Mouse (Mus musculus) liver, embryonic 15.5 days (tissue): ENCODE results near the gene Perm1. TPM values are rescaled to one million over a fixed set of nuclear protein-coding genes. Genes with fewer than 3 reads are reported as not detected.

Experiments used
- ATAC-seq: fragments of 200-750 bp; cut with Nextera tagmentation; 2 replicates; pipeline ENCODE4 v1.8.0; 2017; ENCODE audit warnings: moderate number of reproducible peaks, mild to moderate bottlenecking, moderate library complexity; ENCODE audit not compliant: insufficient read depth
- H3K27ac ChIP-seq: fragments of 300-500 bp; sonication (generic); replicated peaks from 2 replicates; pipeline ENCODE4 v1.5.1; 2015; ENCODE audit warnings: mild to moderate bottlenecking, inconsistent platforms
- H3K27me3 ChIP-seq: fragments of 300-500 bp; sonication (generic); 2 replicates; pipeline ENCODE4 v1.6.1; 2015; ENCODE audit warnings: mild to moderate bottlenecking, inconsistent platforms
- H3K36me3 ChIP-seq: fragments of 300-500 bp; sonication (generic); replicated peaks from 2 replicates; pipeline ENCODE4 v1.6.1; 2015; ENCODE audit warnings: moderate library complexity, mild to moderate bottlenecking, inconsistent platforms
- H3K4me1 ChIP-seq: fragments of 300-500 bp; sonication (generic); replicated peaks from 2 replicates; pipeline ENCODE4 v1.6.1; 2015; ENCODE audit warnings: inconsistent platforms
- H3K4me2 ChIP-seq: fragments of 300-500 bp; sonication (generic); 2 replicates; pipeline ENCODE4 v1.6.1; 2015; ENCODE audit warnings: moderate library complexity, mild to moderate bottlenecking, inconsistent platforms
- H3K4me3 ChIP-seq: fragments of 300-500 bp; sonication (generic); replicated peaks from 2 replicates; pipeline ENCODE4 v1.5.1; 2015; ENCODE audit warnings: mild to moderate bottlenecking, inconsistent platforms
- H3K9ac ChIP-seq: fragments of 300-500 bp; sonication (generic); 2 replicates; pipeline ENCODE4 v1.6.1; 2015; ENCODE audit warnings: moderate library complexity, mild to moderate bottlenecking, inconsistent platforms
- H3K9me3 ChIP-seq: fragments of 300-500 bp; sonication (generic); replicated peaks from 2 replicates; pipeline ENCODE4 v1.6.1; 2016; ENCODE audit warnings: inconsistent platforms
- WGBS: fragments of 180-500 bp; shearing (Covaris S2); methylation state at CpG from one replicate; pipeline ENCODE4 v1.1.7; 2015; ENCODE audit warnings: mixed read lengths; ENCODE audit not compliant: insufficient replicate concordance; 5-methylcytosine and 5-hydroxymethylcytosine counted together
- polyA plus RNA-seq: library from polyadenylated mRNA; unstranded; fragments of >200 nt; fragmentation: Nextera tagmentation; extraction: Ambion mirVana; gene quantifications from 2 replicates; pipeline ENCODE4 v1.2.1, GENCODE M21; 2015

The Perm1 gene
- polyA plus RNA-seq, 1 experiment from 2014 or later = 0.32 TPM

DNA sequence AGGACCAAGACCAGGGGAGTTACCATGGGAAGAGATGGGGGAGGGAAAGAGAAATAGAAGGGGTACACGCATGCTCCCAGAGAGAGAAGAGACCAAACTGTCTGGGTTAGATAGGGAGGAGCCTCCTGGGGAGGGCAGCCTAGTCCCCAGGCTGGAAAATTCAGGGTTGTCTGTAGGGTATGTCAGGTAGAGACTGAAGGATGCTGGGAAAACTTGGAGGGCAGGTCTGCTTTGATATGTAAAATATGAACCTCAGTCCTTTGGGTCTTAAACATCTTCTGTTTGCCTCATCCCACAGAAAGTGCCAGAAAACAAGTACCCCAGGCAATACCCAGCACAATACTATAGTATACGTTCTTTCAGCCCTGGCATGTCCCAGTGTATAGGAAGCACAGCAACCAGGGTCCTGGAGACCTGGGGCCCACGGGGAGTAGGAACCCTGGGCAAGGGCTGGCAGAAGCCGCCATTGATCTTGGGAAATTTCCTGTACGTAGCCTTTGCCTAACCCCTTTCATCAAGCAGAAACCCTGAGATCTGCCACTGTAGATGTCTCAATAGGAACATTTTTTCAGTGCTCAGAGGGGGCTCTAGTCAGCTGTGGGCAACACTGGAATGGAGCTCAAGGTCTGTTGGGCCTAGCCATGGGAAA lies 27.4 kb upstream of the Perm1 start:
- WGBS = 58% methylated on average over 5 of the region's 5 CpGs
- H3K36me3 ChIP-seq = no peaks in the 10 kb centered on the region; the same call in 1 of the 2 replicates
- H3K4me2 ChIP-seq = no peak overlapping the region
- H3K4me3 ChIP-seq = no peak overlapping the region
- no peak overlapping the region for H3K9ac ChIP-seq
- H3K27me3 ChIP-seq = peaks cover 16% of the 10 kb centered on the region
- peaks cover 77% of the 10 kb centered on the region for H3K4me1 ChIP-seq
- no peaks in the 10 kb centered on the region for H3K9me3 ChIP-seq
- no peak overlapping the region; the same call in 1 of the 2 replicates for H3K27ac ChIP-seq
- no peak for ATAC-seq

DNA sequence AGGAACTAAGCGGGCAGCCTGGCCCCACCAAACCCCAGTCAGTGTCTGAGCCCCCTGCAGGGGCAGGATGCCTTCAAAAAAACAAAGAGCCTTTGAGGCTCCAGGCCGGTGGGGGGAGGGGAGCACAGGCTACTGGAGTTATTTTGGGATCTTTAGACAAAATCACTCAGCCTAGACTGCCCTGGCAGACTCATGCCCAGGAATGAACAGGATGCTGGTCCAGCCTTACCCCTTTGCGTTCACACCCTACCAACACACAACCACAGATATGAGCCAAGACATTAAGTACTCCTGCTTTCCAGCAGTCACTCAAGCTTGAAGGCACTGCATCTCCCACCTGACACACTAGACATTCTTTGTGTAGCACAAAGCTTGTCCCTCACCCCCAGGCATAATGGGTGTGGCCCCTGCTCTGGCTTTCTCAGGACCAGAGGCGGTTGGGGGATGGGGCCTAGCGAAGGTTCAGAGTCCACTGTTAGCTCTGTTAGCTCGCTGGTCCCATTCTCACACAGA lies 26.8 kb upstream of the Perm1 start:
- no peak for ATAC-seq
- no peak overlapping the region for H3K9ac ChIP-seq
- H3K4me1 ChIP-seq = peaks cover 77% of the 10 kb centered on the region
- WGBS = 43% methylated on average over 6 of the region's 6 CpGs
- H3K36me3 ChIP-seq = no peaks in the 10 kb centered on the region; the same call in 1 of the 2 replicates
- H3K4me2 ChIP-seq = no peak overlapping the region
- H3K27ac ChIP-seq = no peak overlapping the region; the same call in 1 of the 2 replicates
- no peaks in the 10 kb centered on the region for H3K9me3 ChIP-seq
- no peak overlapping the region for H3K4me3 ChIP-seq
- H3K27me3 ChIP-seq = peaks cover 21% of the 10 kb centered on the region

DNA sequence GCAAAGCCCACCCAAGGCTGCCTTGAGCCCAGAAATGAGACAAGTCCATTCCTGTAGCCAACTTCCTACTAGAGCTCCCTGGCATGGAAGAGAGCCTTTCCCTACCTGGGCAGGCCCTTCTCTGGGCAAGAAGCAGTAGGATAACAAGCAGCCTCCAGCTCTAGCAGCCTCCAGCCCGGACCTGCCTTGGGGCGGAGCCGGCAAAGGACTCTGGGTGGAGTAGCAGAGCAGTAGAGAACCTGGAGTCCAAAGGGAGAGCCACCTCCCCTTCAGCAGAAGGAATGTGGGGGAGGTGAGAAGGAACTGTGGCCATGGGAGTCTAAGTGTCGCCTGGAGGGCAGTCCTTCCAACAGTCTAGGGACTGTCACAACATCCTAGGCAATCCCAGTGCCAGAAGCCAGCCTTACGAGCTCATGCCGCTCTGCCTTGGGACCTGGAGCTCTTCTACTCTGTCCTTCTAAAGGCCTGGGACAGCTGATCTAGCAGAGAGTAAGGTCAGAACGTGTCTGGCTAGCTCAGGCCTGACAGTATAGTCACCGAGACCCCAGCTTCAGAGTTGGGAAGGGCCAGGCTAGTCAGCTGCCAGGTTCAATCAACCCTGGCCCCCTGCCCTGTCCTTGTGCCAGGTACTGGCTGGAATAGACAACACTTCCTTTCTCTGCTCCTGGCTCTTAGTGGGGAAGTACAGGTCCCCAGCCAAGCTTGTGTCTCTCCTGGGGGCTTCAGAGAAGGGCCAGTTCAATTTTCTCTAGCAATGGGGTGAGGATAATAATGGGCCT lies 23.1 kb upstream of the Perm1 start:
- WGBS = 48% methylated on average over 8 of the region's 8 CpGs
- no peak for ATAC-seq
- Histone ChIP-seq H3K4me2 (no peak overlapping the region), H3K4me1 (peaks cover 79% of the 10 kb centered on the region), H3K36me3 (no peaks in the 10 kb centered on the region; the same call in 1 of the 2 replicates), H3K27me3 (peaks cover 44% of the 10 kb centered on the region), H3K9ac (peak overlapping the region; percentile 15; the same call in 1 of the 2 replicates), H3K9me3 (no peaks in the 10 kb centered on the region), H3K4me3 (no peak overlapping the region), H3K27ac (no peak overlapping the region)

DNA sequence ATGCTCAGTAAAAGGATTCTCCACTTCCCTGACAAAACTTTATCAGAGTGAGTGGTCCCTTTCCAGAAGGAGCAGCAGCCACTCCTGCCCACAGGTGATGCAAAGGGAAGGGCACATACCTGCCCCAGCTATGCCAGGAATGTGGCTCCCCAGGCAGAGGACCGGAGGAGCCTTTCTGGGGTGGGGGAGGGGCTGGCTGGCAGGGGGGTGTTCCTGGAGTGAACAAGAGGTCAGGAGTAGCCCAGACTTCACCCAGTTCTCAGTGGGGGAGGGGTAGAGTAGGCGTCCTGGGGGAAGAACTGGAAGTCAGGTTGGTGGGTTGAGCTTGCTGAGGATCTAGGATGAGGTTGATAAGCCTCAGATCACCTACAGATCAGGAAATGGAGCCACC lies 22.5 kb upstream of the Perm1 start:
- Histone ChIP-seq H3K4me1 (peaks cover 80% of the 10 kb centered on the region), H3K27me3 (peaks cover 44% of the 10 kb centered on the region), H3K36me3 (no peaks in the 10 kb centered on the region; the same call in 1 of the 2 replicates), H3K4me3 (no peak overlapping the region), H3K9me3 (no peaks in the 10 kb centered on the region), H3K27ac (no peak overlapping the region), H3K9ac (no peak overlapping the region), H3K4me2 (no peak overlapping the region)
- WGBS = 56% methylated on average over 2 of the region's 2 CpGs
- ATAC-seq = no peak

DNA sequence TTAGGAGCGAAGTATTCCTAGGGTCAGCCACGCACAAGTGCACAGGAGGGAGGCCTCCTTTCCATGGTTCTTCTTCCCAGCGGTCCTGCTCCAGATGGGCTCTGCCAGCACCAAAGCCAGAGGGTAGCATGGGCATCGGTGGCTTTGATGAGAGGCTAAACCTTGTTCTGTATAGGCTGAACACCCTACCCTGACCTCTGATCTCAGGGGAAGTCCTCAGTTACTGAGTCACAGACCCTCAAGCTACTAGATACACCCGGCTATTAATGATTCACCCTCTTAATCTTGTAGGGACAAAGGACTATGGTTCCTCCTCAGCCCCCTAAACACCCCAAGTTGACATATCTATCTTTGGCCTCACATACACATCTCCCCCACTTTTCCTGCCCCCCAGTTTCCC lies 21.8 kb upstream of the Perm1 start:
- Histone ChIP-seq H3K27ac (no peak overlapping the region), H3K4me1 (peaks cover 79% of the 10 kb centered on the region)

DNA sequence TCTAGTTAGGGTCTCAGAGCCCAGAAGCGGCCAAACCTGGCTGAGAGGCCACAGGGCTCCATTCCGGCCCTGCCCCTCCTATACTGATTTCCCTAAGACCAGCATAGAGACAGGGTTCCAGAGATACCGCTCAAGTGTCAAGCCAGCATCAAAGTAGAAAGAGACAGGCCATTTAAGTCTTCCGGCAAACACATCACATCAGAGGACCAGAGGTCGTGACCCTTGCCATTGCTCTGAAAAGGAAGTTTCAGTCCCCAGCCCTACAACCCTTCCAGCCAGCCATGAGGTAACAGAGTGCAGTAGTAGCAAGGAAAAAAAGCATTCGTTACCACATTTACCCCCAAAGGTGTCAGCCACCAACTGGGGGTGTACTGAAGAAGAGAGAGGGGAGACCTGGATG lies 21.3 kb upstream of the Perm1 start:
- no peak overlapping the region for H3K9ac ChIP-seq
- H3K27me3 ChIP-seq = peaks cover 51% of the 10 kb centered on the region
- H3K4me1 ChIP-seq = peaks cover 77% of the 10 kb centered on the region
- no peaks in the 10 kb centered on the region for H3K9me3 ChIP-seq
- no peak overlapping the region for H3K4me2 ChIP-seq
- 53% methylated on average over 6 of the region's 6 CpGs for WGBS
- no peak overlapping the region for H3K27ac ChIP-seq
- H3K36me3 ChIP-seq = no peaks in the 10 kb centered on the region; the same call in 1 of the 2 replicates
- no peak overlapping the region for H3K4me3 ChIP-seq
- ATAC-seq = no peak

More for the DNA sequence above, 21.8 kb upstream of the Perm1 start:
- no peak for ATAC-seq
- Histone ChIP-seq H3K4me3 (no peak overlapping the region), H3K9me3 (no peaks in the 10 kb centered on the region), H3K27me3 (peaks cover 49% of the 10 kb centered on the region), H3K9ac (no peak overlapping the region), H3K4me2 (no peak overlapping the region), H3K36me3 (no peaks in the 10 kb centered on the region; the same call in 1 of the 2 replicates)
- 64% methylated on average over 5 of the region's 5 CpGs for WGBS

DNA sequence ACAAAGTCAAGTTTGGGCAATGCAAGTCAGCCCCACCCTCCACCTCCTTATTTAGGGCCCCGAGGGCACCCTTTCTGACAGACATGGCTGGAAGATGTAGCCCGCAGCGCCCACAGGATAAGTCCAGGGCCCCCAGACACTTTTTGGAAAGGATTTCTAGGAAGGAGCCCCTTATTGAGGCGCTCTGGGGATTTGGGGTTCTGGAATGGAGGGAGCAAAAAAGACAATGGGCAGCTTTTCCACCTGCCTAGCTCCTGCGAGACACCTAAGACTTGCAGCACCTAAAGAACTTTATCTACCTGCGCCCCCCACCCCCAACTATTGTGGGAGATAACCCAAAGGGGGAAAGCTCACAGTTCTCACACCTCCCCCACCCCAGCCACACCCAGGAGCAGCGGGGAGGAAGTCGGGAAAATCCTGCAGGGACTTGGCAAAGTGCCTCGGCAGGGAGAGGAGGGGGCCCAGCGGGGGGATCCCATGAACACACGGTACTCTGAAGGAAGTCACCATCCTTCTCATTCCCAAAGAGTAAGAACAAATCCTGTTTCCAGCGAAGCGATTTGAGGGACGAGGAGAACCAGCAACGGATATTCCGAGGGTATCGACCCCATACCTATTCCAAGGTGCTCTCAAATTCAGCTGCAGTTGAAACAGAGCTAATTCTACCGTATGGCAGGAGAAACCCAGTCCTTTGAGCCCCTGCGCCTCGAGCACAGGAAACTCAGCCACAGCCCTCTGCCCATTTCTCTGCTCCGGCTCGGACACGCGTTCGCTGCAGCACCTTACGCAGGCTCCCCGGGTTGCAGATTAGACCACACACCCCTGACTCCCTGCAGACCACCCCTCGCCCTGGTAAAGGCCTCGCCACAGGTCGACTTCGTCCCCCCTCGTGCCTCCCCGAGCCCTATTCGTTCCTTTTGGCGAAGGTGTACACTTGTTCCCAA lies 19.5 kb upstream of the Perm1 start:
- Histone ChIP-seq H3K9ac (peak overlapping the region; percentile 85), H3K27ac (no peak overlapping the region), H3K9me3 (no peaks in the 10 kb centered on the region), H3K27me3 (peaks cover 58% of the 10 kb centered on the region), H3K36me3 (no peaks in the 10 kb centered on the region), H3K4me3 (peak overlapping the region; percentile 88), H3K4me1 (peaks cover 88% of the 10 kb centered on the region), H3K4me2 (peak overlapping the region; percentile 99)
- ATAC-seq = no peak
- WGBS = 6% methylated on average over 35 of the region's 35 CpGs

DNA sequence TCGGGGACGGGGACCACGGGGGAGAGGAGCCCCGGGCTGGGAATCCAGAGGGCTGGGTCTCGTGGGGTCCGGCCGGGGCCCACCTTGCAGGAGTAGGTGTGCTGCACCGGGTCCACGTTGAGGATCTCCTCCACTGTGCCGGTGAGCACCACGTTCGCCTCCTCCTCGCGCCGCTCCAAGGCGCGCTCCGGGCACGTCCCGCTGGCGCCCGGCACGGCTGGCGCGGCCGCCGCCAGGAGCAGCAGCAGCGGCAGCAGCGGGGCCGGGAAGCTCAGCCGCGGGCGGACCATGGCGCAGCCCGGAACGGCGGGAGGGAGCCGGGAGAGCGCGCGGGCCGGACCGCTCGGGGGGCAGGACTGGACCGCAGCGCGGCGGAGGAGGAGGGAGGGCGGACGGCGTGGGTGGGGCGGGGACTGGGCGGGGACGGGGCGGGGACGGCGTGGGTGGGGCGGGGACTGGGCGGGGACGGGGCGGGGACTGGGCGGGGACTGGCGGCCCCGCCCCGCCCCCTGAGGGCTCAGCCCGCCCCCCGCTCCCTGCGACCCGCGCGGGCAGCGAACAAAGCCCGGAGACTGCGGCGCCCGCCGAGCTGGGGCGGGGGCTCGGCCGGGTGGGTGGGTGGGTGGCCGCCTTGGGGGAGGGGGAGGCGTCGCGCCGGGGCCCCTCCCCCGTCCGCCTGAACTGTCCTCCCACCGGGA lies 18.4 kb upstream of the Perm1 start, which contains the start of gene Agrn:
Gene Agrn, minus strand, starts transcription at position 358 of the 698 bp plus-strand sequence.
- H3K9ac ChIP-seq = peak within 1 kb of the TSS; percentile 85

DNA sequence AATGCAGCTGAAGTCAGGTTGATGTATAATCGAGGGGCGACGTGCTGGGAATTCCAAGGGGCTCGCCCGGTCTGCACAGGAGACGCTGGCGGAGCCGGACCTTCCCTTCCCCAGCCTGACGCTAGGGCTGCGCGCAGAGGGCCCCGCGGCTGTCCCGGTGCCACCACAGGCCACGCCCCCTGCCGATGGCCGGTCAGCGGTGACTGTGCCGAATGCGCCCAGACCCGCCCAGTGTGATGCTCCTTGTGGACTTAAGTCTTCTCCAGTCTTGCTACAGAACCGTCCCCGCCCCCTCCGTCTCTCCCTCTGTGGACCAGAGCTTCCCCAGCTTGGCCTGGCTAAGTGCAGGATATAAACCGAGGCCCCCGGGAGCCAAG lies 17.9 kb upstream of the Perm1 start:
- H3K27me3 ChIP-seq = peaks cover 65% of the 10 kb centered on the region
- peak; percentile 90 for ATAC-seq
- peak overlapping the region; percentile 99 for H3K4me2 ChIP-seq
- peak overlapping the region; percentile 69 for H3K9ac ChIP-seq
- peak overlapping the region; percentile 88 for H3K4me3 ChIP-seq
- peaks cover 90% of the 10 kb centered on the region for H3K4me1 ChIP-seq
- H3K36me3 ChIP-seq = no peaks in the 10 kb centered on the region
- no peaks in the 10 kb centered on the region for H3K9me3 ChIP-seq
- under 1% methylated on average over 26 of the region's 26 CpGs for WGBS
- H3K27ac ChIP-seq = peak overlapping the region; percentile 95

More for the DNA sequence above, 18.4 kb upstream of the Perm1 start, which contains the start of gene Agrn:
- ATAC-seq = peak; percentile 84
- H3K36me3 ChIP-seq = no peaks in the 10 kb centered on the region
- under 1% methylated on average over 56 of the region's 88 CpGs for WGBS
- no peaks in the 10 kb centered on the region for H3K9me3 ChIP-seq
- peak within 1 kb of the TSS; percentile 99 for H3K4me2 ChIP-seq
- H3K4me1 ChIP-seq = peaks cover 90% of the 10 kb centered on the region
- peaks cover 60% of the 10 kb centered on the region for H3K27me3 ChIP-seq
- peak within 1 kb of the TSS; percentile 88 for H3K4me3 ChIP-seq
- peak within 1 kb of the TSS; percentile 95 for H3K27ac ChIP-seq
